Mouse (Mus musculus): ENCODE data around the gene Gm11549. TPM values are rescaled to one million over a fixed set of nuclear protein-coding genes. Genes with fewer than 3 reads are reported as not detected.

The Gm11549 gene
- polyA plus RNA-seq, 1 experiment from 2014 or later = 0.31 TPM

DNA sequence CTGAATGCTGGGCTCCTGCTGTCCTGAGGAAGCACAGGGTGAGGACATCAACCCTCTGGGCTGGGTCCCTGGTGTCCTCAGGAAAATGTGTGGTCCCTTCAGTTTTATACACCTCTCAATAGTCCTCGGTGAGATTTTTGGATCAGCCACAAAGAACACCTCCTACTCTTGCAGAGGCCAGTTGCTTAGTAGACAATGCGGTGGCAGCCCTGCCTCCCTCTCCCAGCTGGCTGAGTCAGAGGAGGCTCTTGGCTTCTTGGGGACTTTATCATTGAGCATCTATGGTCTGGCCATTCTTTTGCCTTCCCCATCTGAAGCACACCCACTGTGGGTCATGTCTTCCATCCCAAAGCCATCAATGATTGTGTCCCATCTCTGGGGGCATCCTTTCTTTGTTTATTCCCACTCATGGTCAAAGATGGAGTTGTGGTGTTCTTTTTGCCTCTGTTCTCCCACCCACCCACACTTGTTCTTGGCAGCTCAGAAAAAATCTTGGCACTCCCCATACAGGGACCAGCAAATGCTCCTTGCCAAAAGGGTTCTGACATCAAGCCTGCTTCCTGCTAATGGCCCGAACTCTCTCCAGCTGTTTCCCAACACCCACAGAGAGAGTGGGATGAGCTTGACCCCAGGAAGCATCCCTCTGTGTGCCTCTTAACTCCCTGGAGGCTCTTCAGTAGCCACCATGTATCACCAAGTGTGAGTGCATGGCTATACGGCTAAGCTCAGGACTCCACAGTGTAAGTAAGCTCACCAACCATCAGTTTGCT lies 16.3 kb upstream of the Gm11549 start:
- WGBS = 70% methylated on average over 4 of the region's 4 CpGs
- Histone ChIP-seq H3K4me2 (no peak overlapping the region), H3K4me1 (replicated peaks) (0 out of 2 replicates have a peak, but pooled peaks cover 2% of the 10 kb centered on the region)

DNA sequence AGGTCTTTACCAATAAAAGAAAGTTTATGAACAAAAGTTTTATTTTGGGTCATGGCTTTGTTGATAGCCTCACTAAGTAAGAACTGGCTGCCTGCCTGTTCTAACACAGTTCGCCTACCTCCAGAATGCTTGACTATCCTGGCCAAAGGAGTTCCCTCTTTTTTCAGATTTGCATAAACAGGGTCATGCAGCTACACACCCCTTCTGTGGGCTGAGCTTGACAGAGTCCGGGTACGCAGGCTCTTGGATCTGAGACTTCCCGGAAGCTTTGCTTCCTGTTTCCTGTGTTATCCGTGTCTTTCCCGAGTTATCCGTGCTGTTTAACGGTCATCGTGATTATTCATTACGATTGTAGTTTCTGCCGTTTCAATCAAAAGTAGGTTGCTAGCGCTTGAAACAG lies 14.4 kb upstream of the Gm11549 start:
- no peak overlapping the region for H3K9ac ChIP-seq
- no peak overlapping the region for H3K4me3 ChIP-seq
- H3K36me3 ChIP-seq = no peaks in the 10 kb centered on the region
- no peaks in the 10 kb centered on the region for H3K9me3 ChIP-seq (replicated peaks)
- WGBS = 79% methylated on average over 12 of the region's 12 CpGs
- H3K27ac ChIP-seq (ENCODE audit: poor library complexity, severe bottlenecking) = no peak overlapping the region
- peaks cover 9% of the 10 kb centered on the region; the same call in 1 of the 2 replicates for H3K4me1 ChIP-seq (replicated peaks)
- H3K27me3 ChIP-seq (replicated peaks) = no peaks in the 10 kb centered on the region
- no peak overlapping the region for H3K4me2 ChIP-seq
- no peak for ATAC-seq (ENCODE audit: insufficient number of reproducible peaks, low FRiP score)

More for the DNA sequence above, 16.3 kb upstream of the Gm11549 start:
- H3K27me3 ChIP-seq (replicated peaks) = no peaks in the 10 kb centered on the region
- H3K36me3 ChIP-seq = no peaks in the 10 kb centered on the region
- no peaks in the 10 kb centered on the region for H3K9me3 ChIP-seq (replicated peaks)
- H3K27ac ChIP-seq (ENCODE audit: poor library complexity, severe bottlenecking) = no peak overlapping the region
- H3K4me3 ChIP-seq = no peak overlapping the region
- ATAC-seq (ENCODE audit: insufficient number of reproducible peaks, low FRiP score) = no peak
- H3K9ac ChIP-seq = no peak overlapping the region

DNA sequence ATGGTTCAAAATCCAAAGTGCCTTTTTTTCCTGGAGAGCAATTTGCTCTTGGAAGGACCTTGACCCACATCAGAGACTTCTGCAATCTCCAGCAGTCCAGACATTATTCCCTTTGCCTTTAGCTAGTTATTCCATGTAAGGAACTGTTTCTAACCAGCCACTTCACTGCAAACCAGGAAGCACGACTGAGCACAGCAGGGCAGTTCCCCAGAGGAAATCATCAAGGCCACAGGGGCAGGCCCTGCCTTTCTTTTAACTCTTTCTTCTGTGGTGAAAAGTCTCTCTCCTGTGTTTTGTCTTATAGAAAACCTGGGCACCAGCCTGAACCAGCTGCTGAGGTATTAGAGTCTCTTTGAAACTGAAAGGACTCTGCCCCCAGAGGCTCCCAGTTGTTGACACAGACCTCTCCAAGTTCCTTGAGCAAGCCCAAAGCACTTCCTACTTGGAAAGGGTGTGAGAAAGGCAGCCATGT lies 11.6 kb upstream of the Gm11549 start:
- Histone ChIP-seq H3K4me1 (replicated peaks) (peaks cover 19% of the 10 kb centered on the region; the same call in 1 of the 2 replicates), H3K4me3 (no peak overlapping the region), H3K27ac (ENCODE audit: poor library complexity, severe bottlenecking) (no peak overlapping the region), H3K9ac (no peak overlapping the region), H3K9me3 (replicated peaks) (no peaks in the 10 kb centered on the region; the same call in 1 of the 2 replicates), H3K27me3 (replicated peaks) (no peaks in the 10 kb centered on the region), H3K36me3 (no peaks in the 10 kb centered on the region), H3K4me2 (no peak overlapping the region)
- WGBS = 6% methylated on average over 1 of the region's 1 CpGs
- ATAC-seq (ENCODE audit: insufficient number of reproducible peaks, low FRiP score) = no peak

DNA sequence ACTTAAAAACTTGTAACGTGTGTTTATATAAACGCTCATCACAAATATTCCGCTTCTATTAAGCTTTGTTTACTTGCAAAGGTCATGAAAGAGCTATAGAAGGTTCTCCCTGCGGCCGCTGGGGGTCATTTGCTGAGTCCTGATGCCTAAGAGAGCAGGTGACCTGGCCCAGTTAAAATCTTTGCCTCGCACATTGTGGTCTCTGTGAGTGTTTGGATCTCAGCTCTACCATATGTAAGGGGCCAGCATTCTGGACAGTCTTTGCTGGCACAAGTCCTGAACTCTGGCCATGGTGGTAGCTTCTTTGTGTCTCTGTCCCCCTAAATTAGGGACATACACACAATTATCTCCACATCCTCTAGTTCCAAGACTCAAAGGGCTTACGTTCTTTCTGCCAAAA lies 11.1 kb upstream of the Gm11549 start:
- no peaks in the 10 kb centered on the region; the same call in 1 of the 2 replicates for H3K9me3 ChIP-seq (replicated peaks)
- peaks cover 19% of the 10 kb centered on the region; the same call in 1 of the 2 replicates for H3K4me1 ChIP-seq (replicated peaks)
- WGBS = 51% methylated on average over 7 of the region's 7 CpGs
- H3K9ac ChIP-seq = no peak overlapping the region
- H3K27me3 ChIP-seq (replicated peaks) = no peaks in the 10 kb centered on the region
- H3K36me3 ChIP-seq = no peaks in the 10 kb centered on the region
- H3K27ac ChIP-seq (ENCODE audit: poor library complexity, severe bottlenecking) = no peak overlapping the region
- H3K4me2 ChIP-seq = no peak overlapping the region
- ATAC-seq (ENCODE audit: insufficient number of reproducible peaks, low FRiP score) = no peak
- no peak overlapping the region for H3K4me3 ChIP-seq

DNA sequence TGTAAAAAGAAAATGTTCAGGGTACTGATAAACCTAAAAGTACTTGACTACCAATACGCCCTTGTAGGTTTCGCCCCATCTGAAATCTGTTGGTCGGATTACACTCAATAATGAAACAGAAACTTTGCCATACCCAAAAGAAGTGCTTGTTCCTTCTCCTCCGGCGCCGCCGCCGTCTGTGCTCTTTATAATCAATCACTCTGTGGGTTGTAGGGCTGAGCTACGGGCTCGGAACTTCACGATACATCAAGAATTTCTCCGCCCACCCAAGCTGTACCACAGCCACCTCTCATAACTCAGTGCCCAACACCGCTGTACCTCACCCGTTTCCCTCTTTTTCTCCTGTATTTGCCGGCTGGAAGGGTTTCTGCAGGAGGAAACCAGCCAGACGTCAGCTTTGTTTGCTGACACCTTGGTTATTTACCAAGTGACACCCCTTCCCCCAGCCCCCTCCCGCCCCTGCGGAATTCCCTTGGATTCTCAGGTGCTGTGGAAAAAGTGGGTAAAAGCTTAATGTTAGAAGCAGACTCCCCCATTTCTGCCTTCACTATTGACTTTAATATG lies 10.4 kb upstream of the Gm11549 start:
- Histone ChIP-seq H3K4me1 (replicated peaks) (peaks cover 19% of the 10 kb centered on the region; the same call in 1 of the 2 replicates), H3K4me3 (peak overlapping the region; percentile 37), H3K27me3 (replicated peaks) (no peaks in the 10 kb centered on the region), H3K36me3 (no peaks in the 10 kb centered on the region), H3K27ac (ENCODE audit: poor library complexity, severe bottlenecking) (no peak overlapping the region), H3K9me3 (replicated peaks) (no peaks in the 10 kb centered on the region; the same call in 1 of the 2 replicates), H3K4me2 (peak overlapping the region; percentile 70), H3K9ac (peak overlapping the region; percentile 53; the same call in 1 of the 2 replicates)
- no peak for ATAC-seq (ENCODE audit: insufficient number of reproducible peaks, low FRiP score)
- 7% methylated on average over 18 of the region's 18 CpGs for WGBS

DNA sequence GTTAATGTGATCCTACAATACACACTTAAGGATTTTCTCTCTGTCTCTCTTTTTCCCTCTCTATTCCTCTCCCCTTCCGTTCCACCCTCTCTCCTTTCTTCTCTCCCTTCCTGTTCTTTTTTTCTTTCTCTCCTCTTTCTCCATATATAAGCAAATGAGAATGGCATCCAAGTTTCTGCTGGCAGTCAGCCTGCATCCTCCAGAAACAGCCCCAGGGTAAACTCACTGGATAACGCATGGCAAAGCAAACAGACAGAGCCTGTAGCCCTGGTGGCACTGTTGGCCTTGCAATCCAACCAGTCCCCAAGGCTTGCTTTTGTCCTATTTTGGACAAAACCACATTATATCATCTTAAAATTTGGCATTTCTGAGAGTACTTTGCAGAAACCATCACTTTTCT lies 9.6 kb upstream of the Gm11549 start:
- H3K9me3 ChIP-seq (replicated peaks) = no peaks in the 10 kb centered on the region; the same call in 1 of the 2 replicates
- H3K4me2 ChIP-seq = no peak overlapping the region
- no peaks in the 10 kb centered on the region for H3K36me3 ChIP-seq
- H3K4me3 ChIP-seq = no peak overlapping the region
- 39% methylated on average over 2 of the region's 2 CpGs for WGBS
- H3K4me1 ChIP-seq (replicated peaks) = peaks cover 19% of the 10 kb centered on the region; the same call in 1 of the 2 replicates
- H3K27ac ChIP-seq (ENCODE audit: poor library complexity, severe bottlenecking) = 0 out of 2 replicates have a peak overlapping the region, but pooled peaks have one; percentile 28
- ATAC-seq (ENCODE audit: insufficient number of reproducible peaks, low FRiP score) = no peak
- H3K27me3 ChIP-seq (replicated peaks) = no peaks in the 10 kb centered on the region
- no peak overlapping the region for H3K9ac ChIP-seq

DNA sequence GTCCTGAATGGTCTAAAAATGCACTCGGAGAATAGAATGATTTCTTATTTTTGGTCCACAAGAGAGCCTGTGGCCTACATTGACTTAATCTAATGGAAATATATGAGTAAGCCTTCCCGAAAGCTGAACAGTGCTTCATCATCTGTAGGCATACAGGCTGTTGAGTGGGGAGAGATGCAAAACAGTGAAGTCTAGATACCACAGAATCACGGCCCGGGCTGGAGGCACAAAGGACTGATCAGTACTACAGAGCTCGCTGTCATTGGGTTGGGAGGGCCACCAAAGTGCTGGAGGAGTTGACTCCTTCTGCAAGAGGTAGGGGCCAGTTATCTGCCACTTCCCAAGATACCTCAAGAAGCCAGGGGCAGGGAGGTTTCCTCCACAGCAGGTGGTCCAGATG lies 9.2 kb upstream of the Gm11549 start:
- H3K9ac ChIP-seq = no peak overlapping the region
- H3K4me1 ChIP-seq (replicated peaks) = peaks cover 19% of the 10 kb centered on the region; the same call in 1 of the 2 replicates
- no peaks in the 10 kb centered on the region; the same call in 1 of the 2 replicates for H3K9me3 ChIP-seq (replicated peaks)
- no peaks in the 10 kb centered on the region for H3K36me3 ChIP-seq
- no peak for ATAC-seq (ENCODE audit: insufficient number of reproducible peaks, low FRiP score)
- H3K27ac ChIP-seq (ENCODE audit: poor library complexity, severe bottlenecking) = peak overlapping the region; percentile 28; the same call in 1 of the 2 replicates
- WGBS = 36% methylated on average over 5 of the region's 5 CpGs
- no peak overlapping the region for H3K4me3 ChIP-seq
- no peak overlapping the region for H3K4me2 ChIP-seq
- no peaks in the 10 kb centered on the region for H3K27me3 ChIP-seq (replicated peaks)

DNA sequence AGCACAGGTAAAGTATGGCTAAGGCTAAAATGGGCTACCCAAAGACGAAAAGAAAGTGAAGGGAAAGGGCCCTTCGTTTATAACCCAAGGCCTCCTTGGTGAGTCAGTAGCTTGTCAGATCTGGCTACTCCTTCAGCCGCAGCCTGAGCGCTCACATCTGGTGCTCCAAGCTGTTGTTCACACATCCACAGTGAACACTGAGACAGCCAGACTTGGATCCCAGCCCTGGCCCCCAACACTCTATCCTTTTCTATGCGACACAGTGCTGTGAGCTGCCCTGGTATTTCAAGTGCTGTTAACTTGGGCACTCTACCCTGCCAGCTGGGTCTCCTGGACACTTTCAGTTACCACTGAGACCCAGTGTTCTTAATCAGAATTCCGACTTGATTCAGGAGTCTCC lies 8.7 kb upstream of the Gm11549 start:
- no peak overlapping the region for H3K9ac ChIP-seq
- H3K4me1 ChIP-seq (replicated peaks) = peaks cover 19% of the 10 kb centered on the region; the same call in 1 of the 2 replicates
- H3K27ac ChIP-seq (ENCODE audit: poor library complexity, severe bottlenecking) = peak overlapping the region; percentile 28; the same call in 1 of the 2 replicates
- no peaks in the 10 kb centered on the region for H3K36me3 ChIP-seq
- WGBS = 44% methylated on average over 6 of the region's 6 CpGs
- H3K9me3 ChIP-seq (replicated peaks) = no peaks in the 10 kb centered on the region; the same call in 1 of the 2 replicates
- H3K27me3 ChIP-seq (replicated peaks) = no peaks in the 10 kb centered on the region
- ATAC-seq (ENCODE audit: insufficient number of reproducible peaks, low FRiP score) = 0 out of 2 replicates have a peak, but pooled peaks have one; percentile 33
- H3K4me3 ChIP-seq = no peak overlapping the region
- no peak overlapping the region for H3K4me2 ChIP-seq

DNA sequence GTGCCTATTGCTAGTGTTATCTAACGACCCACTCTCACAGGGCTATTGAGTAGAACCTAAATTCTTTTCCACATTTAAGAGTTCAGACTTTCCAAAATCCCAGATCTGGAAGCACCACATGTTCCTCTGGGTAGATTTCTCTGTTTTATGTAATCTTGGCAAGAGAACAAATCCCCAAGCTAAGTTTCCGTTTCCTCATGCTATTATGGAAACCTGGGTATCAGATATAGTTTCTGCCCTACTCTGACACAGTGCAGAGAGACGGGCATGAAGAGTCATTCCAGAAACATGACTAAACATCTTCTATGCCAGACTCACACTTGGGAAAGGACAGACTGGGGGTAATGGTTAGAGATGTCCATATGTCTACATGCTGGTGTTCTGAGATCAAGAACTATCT lies 2.9 kb upstream of the Gm11549 start:
- H3K4me3 ChIP-seq = no peak overlapping the region
- no peaks in the 10 kb centered on the region for H3K36me3 ChIP-seq
- no peak overlapping the region for H3K4me2 ChIP-seq
- 40% methylated on average over 3 of the region's 3 CpGs for WGBS
- H3K27ac ChIP-seq (ENCODE audit: poor library complexity, severe bottlenecking) = no peak overlapping the region
- no peak overlapping the region for H3K9ac ChIP-seq
- H3K27me3 ChIP-seq (replicated peaks) = peaks cover 29% of the 10 kb centered on the region
- no peaks in the 10 kb centered on the region; the same call in 1 of the 2 replicates for H3K9me3 ChIP-seq (replicated peaks)
- peaks cover 14% of the 10 kb centered on the region for H3K4me1 ChIP-seq (replicated peaks)
- ATAC-seq (ENCODE audit: insufficient number of reproducible peaks, low FRiP score) = peak; percentile 29; the same call in 1 of the 2 replicates

DNA sequence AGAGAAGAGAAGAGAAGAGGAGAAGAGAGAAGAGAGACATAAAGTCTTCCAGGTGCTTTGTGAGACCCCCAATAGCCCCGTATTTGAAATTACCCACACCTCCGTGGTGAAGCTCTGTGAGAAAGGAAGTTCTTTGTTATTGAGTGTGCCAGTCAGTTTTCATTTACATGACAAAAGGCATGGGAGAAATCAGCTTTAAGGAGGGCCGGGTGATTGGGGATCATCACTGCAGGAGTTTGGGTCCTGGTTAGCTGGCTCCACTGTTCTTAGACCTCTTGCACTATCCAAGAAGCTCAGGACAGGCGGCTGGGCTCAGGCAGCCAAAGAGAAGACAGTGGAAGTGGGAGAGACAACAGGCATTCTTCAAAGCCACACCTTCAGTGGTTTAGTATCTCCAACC lies 524 bp upstream of the Gm11549 start:
- Histone ChIP-seq H3K4me1 (replicated peaks) (peaks cover 14% of the 10 kb centered on the region), H3K36me3 (no peaks in the 10 kb centered on the region), H3K9me3 (replicated peaks) (no peaks in the 10 kb centered on the region), H3K4me2 (no peak overlapping the region), H3K27ac (ENCODE audit: poor library complexity, severe bottlenecking) (no peak overlapping the region), H3K9ac (no peak overlapping the region), H3K27me3 (replicated peaks) (peaks cover 36% of the 10 kb centered on the region), H3K4me3 (no peak overlapping the region)
- ATAC-seq (ENCODE audit: insufficient number of reproducible peaks, low FRiP score) = no peak
- 11% methylated on average over 4 of the region's 4 CpGs for WGBS

DNA sequence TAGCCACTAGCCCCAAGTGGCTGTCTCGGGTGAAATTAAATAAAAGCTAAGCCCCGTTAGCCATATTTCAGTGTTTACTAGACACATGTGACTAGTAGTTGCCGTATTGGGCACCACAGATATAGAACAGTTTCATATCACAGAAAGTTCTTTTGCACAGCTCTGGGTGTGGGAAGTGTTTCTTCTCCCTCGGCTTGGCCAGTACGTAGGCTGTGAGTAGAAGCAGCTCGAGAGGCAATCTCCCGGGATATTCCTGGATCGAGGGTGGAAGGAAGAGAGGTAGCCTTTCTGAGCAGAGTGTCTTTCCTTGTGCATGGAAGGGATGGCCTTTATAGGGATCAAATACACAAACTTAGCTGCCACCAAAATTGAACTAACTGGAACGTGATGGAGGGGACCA lies 5.4 kb downstream of the Gm11549 start:
- no peak overlapping the region for H3K4me2 ChIP-seq
- no peaks in the 10 kb centered on the region for H3K9me3 ChIP-seq (replicated peaks)
- no peak for ATAC-seq (ENCODE audit: insufficient number of reproducible peaks, low FRiP score)
- H3K27me3 ChIP-seq (replicated peaks) = peaks cover 22% of the 10 kb centered on the region
- H3K4me3 ChIP-seq = no peak overlapping the region
- no peak overlapping the region for H3K9ac ChIP-seq
- no peaks in the 10 kb centered on the region for H3K36me3 ChIP-seq
- H3K4me1 ChIP-seq (replicated peaks) = peaks cover 5% of the 10 kb centered on the region; the same call in 1 of the 2 replicates
- 81% methylated on average over 9 of the region's 9 CpGs for WGBS
- H3K27ac ChIP-seq (ENCODE audit: poor library complexity, severe bottlenecking) = no peak overlapping the region

Data from heart, embryonic 12.5 days (tissue).